Mouse (Mus musculus): ENCODE results near the gene Tshr. TPM values are rescaled to one million over a fixed set of nuclear protein-coding genes. Genes with fewer than 3 reads are reported as not detected.

Gene Tshr
- polyA plus RNA-seq, 1 experiment from 2014 or later, result 0.39 TPM

GRCm38 (mm10) chr12:91589847-91590690 is 205.7 kb downstream of the Tshr start, which contains the start of gene Gtf2a1:
Gene Gtf2a1 (minus strand): TSS chr12:91590487.
- Histone ChIP-seq H3K4me3 (peak within 1 kb of the TSS; percentile 97), H3K9me3 (no peaks in the 10 kb centered on the region), H3K36me3 (peaks cover 8% of the 10 kb centered on the region), H3K27ac (peak within 1 kb of the TSS; percentile 99), H3K9ac (peak within 1 kb of the TSS; percentile 100), H3K4me1 (peaks cover 11% of the 10 kb centered on the region; the same call in 1 of the 2 replicates), H3K4me2 (replicated peaks) (peak within 1 kb of the TSS; percentile 70), H3K27me3 (replicated peaks) (no peaks in the 10 kb centered on the region)
- under 1% methylated on average over 55 of the region's 99 CpGs for WGBS
- peak; percentile 86 for ATAC-seq (ENCODE audit: low FRiP score, low read depth)

DNA sequence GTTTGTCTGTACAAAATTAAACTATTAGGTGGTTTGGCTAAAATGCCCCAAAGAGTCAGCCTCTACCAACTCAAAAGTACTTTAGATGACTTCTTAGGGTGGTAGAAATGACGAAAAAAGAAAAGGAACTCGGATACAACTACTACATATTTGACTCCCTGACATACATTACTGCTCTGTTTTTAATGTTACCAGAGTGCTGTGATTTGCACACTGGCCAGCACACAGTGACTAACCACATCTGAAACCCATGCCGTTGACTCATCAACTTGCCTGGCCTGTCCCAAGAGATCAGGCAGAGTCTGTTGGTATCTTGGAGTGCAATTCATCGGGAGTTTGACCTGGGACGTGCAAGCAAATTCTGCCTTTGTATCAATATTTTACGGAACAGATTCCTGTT is 206.4 kb downstream of the Tshr start:
- Histone ChIP-seq H3K4me3 (peak overlapping the region; percentile 97), H3K4me2 (replicated peaks) (peak overlapping the region; percentile 70), H3K4me1 (peaks cover 11% of the 10 kb centered on the region; the same call in 1 of the 2 replicates), H3K9me3 (no peaks in the 10 kb centered on the region), H3K36me3 (peaks cover 3% of the 10 kb centered on the region), H3K27me3 (replicated peaks) (no peaks in the 10 kb centered on the region), H3K9ac (peak overlapping the region; percentile 100), H3K27ac (peak overlapping the region; percentile 84)
- 35% methylated on average over 6 of the region's 6 CpGs for WGBS
- no peak for ATAC-seq (ENCODE audit: low FRiP score, low read depth)

GRCm38 (mm10) chr12:91591191-91591590 is 206.8 kb downstream of the Tshr start:
- Histone ChIP-seq H3K4me2 (replicated peaks) (peak overlapping the region; percentile 70), H3K9ac (no peak overlapping the region), H3K9me3 (no peaks in the 10 kb centered on the region), H3K27me3 (replicated peaks) (no peaks in the 10 kb centered on the region), H3K4me3 (peak overlapping the region; percentile 97; the same call in 1 of the 2 replicates), H3K27ac (no peak overlapping the region), H3K36me3 (no peaks in the 10 kb centered on the region), H3K4me1 (peaks cover 11% of the 10 kb centered on the region; the same call in 1 of the 2 replicates)
- no peak for ATAC-seq (ENCODE audit: low FRiP score, low read depth)
- 80% methylated on average over 1 of the region's 1 CpGs for WGBS

- Histone ChIP-seq H3K4me3 (no peak overlapping the region), H3K4me1 (peaks cover 8% of the 10 kb centered on the region; the same call in 1 of the 2 replicates)
- 99% methylated on average over 3 of the region's 3 CpGs for WGBS
These were observed 207.8 kb downstream of the Tshr start for GRCm38 (mm10) chr12:91592128-91592527.

More at GRCm38 (mm10) chr12:91592128-91592527, 207.8 kb downstream of the Tshr start:
- H3K36me3 ChIP-seq, result no peaks in the 10 kb centered on the region
- H3K9me3 ChIP-seq, result no peaks in the 10 kb centered on the region
- no peaks in the 10 kb centered on the region for H3K27me3 ChIP-seq (replicated peaks)
- H3K9ac ChIP-seq, result no peak overlapping the region
- no peak overlapping the region for H3K27ac ChIP-seq
- no peak for ATAC-seq (ENCODE audit: low FRiP score, low read depth)
- no peak overlapping the region for H3K4me2 ChIP-seq (replicated peaks)

Other genes with a start within 250 kb of the Tshr start
- gene Cep128, start 154 bp upstream of the Tshr start, polyA plus RNA-seq (2016; fragmentation: Nextera tagmentation; extraction: Ambion mirVana), result 6.1 and 6.7 TPM in 2 replicates
- gene Gtf2a1, start 205.9 kb downstream of the Tshr start, polyA plus RNA-seq (2016; fragmentation: Nextera tagmentation; extraction: Ambion mirVana), result 68.7 and 81.6 TPM in 2 replicates